Mouse (Mus musculus): ENCODE measurements around the gene Cblc. TPM values are rescaled to one million over a fixed set of nuclear protein-coding genes. Genes with fewer than 3 reads are reported as not detected.

Cblc gene
- polyA plus RNA-seq, 1 experiment from 2014 or later, result 0.36 TPM

- H3K4me1 ChIP-seq, result no peaks in the 10 kb centered on the region
- no peak overlapping the region for H3K4me3 ChIP-seq
- no peak overlapping the region for H3K4me2 ChIP-seq (replicated peaks)
- H3K9me3 ChIP-seq, result no peaks in the 10 kb centered on the region
- 91% methylated on average over 10 of the region's 10 CpGs for WGBS
- H3K27ac ChIP-seq (replicated peaks), result no peak overlapping the region
- peaks cover 78% of the 10 kb centered on the region for H3K36me3 ChIP-seq
- no peak for ATAC-seq (ENCODE audit: low FRiP score, low read depth)
- H3K9ac ChIP-seq (replicated peaks), result no peak overlapping the region
- H3K27me3 ChIP-seq, result no peaks in the 10 kb centered on the region
Measured at GRCm38 (mm10) chr7:19734178-19734666, 62.4 kb downstream of the Cblc start.

Other genes starting within 250 kb of the Cblc start
- 37.2 and 38.8 TPM in 2 replicates for gene Ppp1r37, start 233.7 kb downstream of the Cblc start, polyA plus RNA-seq (2016; fragmentation: Nextera tagmentation; extraction: Ambion mirVana)
- 0.14 and 0.27 TPM in 2 replicates for gene Zfp296, start 219.5 kb downstream of the Cblc start, polyA plus RNA-seq (2016; fragmentation: Nextera tagmentation; extraction: Ambion mirVana)
- 129 and 132 TPM in 2 replicates for gene Gemin7, start 219.2 kb downstream of the Cblc start, polyA plus RNA-seq (2016; fragmentation: Nextera tagmentation; extraction: Ambion mirVana)
- gene Clasrp, start 192.3 kb downstream of the Cblc start, polyA plus RNA-seq (2016; fragmentation: Nextera tagmentation; extraction: Ambion mirVana), result 71.7 and 74.3 TPM in 2 replicates
- gene Relb, start 167.4 kb downstream of the Cblc start, polyA plus RNA-seq (2016; fragmentation: Nextera tagmentation; extraction: Ambion mirVana), result 4.2 and 4.9 TPM in 2 replicates
- 103 and 106 TPM in 2 replicates for gene Clptm1, start 131.8 kb downstream of the Cblc start, polyA plus RNA-seq (2016; fragmentation: Nextera tagmentation; extraction: Ambion mirVana)
- gene Apoc2, start 118.9 kb downstream of the Cblc start, polyA plus RNA-seq (2016; fragmentation: Nextera tagmentation; extraction: Ambion mirVana), result 0.45 TPM in 1 of 2 replicates, not detected in the other
- not detected in 2 replicates for gene Gm44805, start 115.4 kb downstream of the Cblc start, polyA plus RNA-seq (2016; fragmentation: Nextera tagmentation; extraction: Ambion mirVana)
- gene Apoc4, start 115.3 kb downstream of the Cblc start, polyA plus RNA-seq (2016; fragmentation: Nextera tagmentation; extraction: Ambion mirVana), result 0.08 TPM in 1 of 2 replicates, not detected in the other
- 1.3 and 1.8 TPM in 2 replicates for gene Apoc1, start 104.1 kb downstream of the Cblc start, polyA plus RNA-seq (2016; fragmentation: Nextera tagmentation; extraction: Ambion mirVana)
- 203 and 260 TPM in 2 replicates for gene Apoe, start 97.6 kb downstream of the Cblc start, polyA plus RNA-seq (2016; fragmentation: Nextera tagmentation; extraction: Ambion mirVana)
- gene Tomm40, start 81.4 kb downstream of the Cblc start, polyA plus RNA-seq (2016; fragmentation: Nextera tagmentation; extraction: Ambion mirVana), result 148 and 152 TPM in 2 replicates
- 46.7 and 53.3 TPM in 2 replicates for gene Nectin2, start 46.3 kb downstream of the Cblc start, polyA plus RNA-seq (2016; fragmentation: Nextera tagmentation; extraction: Ambion mirVana)
- gene Bcam, start 25.8 kb downstream of the Cblc start, polyA plus RNA-seq (2016; fragmentation: Nextera tagmentation; extraction: Ambion mirVana), result 10.7 and 14.1 TPM in 2 replicates
- gene Bcl3, start 26.0 kb upstream of the Cblc start, polyA plus RNA-seq (2016; fragmentation: Nextera tagmentation; extraction: Ambion mirVana), result 0.52 and 0.64 TPM in 2 replicates
- 0.63 and 1.4 TPM in 2 replicates for gene Gm19345, start 55.2 kb upstream of the Cblc start, polyA plus RNA-seq (2016; fragmentation: Nextera tagmentation; extraction: Ambion mirVana)
- 0.17 TPM in 1 of 2 replicates, not detected in the other for gene Ceacam16, start 64.5 kb upstream of the Cblc start, polyA plus RNA-seq (2016; fragmentation: Nextera tagmentation; extraction: Ambion mirVana)
- gene Ceacam19, start 91.2 kb upstream of the Cblc start, polyA plus RNA-seq (2016; fragmentation: Nextera tagmentation; extraction: Ambion mirVana), result not detected in 2 replicates
- 3.4 and 3.7 TPM in 2 replicates for gene Pvr, start 124.4 kb upstream of the Cblc start, polyA plus RNA-seq (2016; fragmentation: Nextera tagmentation; extraction: Ambion mirVana)
- gene Igsf23, start 153.9 kb upstream of the Cblc start, polyA plus RNA-seq (2016; fragmentation: Nextera tagmentation; extraction: Ambion mirVana), result not detected in 2 replicates
- gene Ceacam20, start 168.6 kb upstream of the Cblc start, polyA plus RNA-seq (2016; fragmentation: Nextera tagmentation; extraction: Ambion mirVana), result not detected in 2 replicates
- gene Nlrp9b, start 194.7 kb upstream of the Cblc start, polyA plus RNA-seq (2016; fragmentation: Nextera tagmentation; extraction: Ambion mirVana), result not detected in 2 replicates